Mouse (Mus musculus): ENCODE results near the gene Kcnab1. TPM values are rescaled to one million over a fixed set of nuclear protein-coding genes. Genes with fewer than 3 reads are reported as not detected.
A peak's percentile ranks its signal among the peaks of the same experiment; 100 is the strongest.

The Kcnab1 gene
- total and polyA plus RNA-seq, 2 experiments from 2014 or later = 0.19 to 1.00 TPM

GRCm38 (mm10) chr3:65363438-65363837 lies 254.3 kb downstream of the Kcnab1 start:
- H3K36me3 ChIP-seq (replicated peaks; ENCODE audit: control insufficient read depth, insufficient read depth, low read length) = no peaks in the 10 kb centered on the region
- H3K4me3 ChIP-seq (ENCODE audit: low read depth, low read length) = no peak overlapping the region
- 58% methylated on average over 1 of the region's 1 CpGs for WGBS
- H3K9me3 ChIP-seq (replicated peaks; ENCODE audit: control insufficient read depth, low read length) = no peaks in the 10 kb centered on the region
- no peak overlapping the region for H3K4me2 ChIP-seq (ENCODE audit: low read depth, low read length)
- DNase-seq (ENCODE audit: low spot score) (peak; percentile 57), ATAC-seq (ENCODE audit: insufficient read depth, low read depth) (peak; percentile 33; the same call in 1 of the 2 replicates)
- no peak overlapping the region for H3K9ac ChIP-seq (replicated peaks; ENCODE audit: low read depth, low read length)
- peaks cover 21% of the 10 kb centered on the region for H3K4me1 ChIP-seq (ENCODE audit: control insufficient read depth, insufficient read depth)
- H3K27me3 ChIP-seq (ENCODE audit: control insufficient read depth, insufficient read depth, low read length) = no peaks in the 10 kb centered on the region
- no peak overlapping the region for H3K27ac ChIP-seq (ENCODE audit: low read depth)
- TF ChIP-seq CTCF (IDR thresholded peaks at IDR 0.05; ENCODE audit: low read depth) = no peak
- no peak for TF ChIP-seq EP300 (IDR thresholded peaks at IDR 0.05; ENCODE audit: low read depth)

GRCm38 (mm10) chr3:65365184-65365583 lies 256.0 kb downstream of the Kcnab1 start:
- no peak overlapping the region for H3K27ac ChIP-seq (ENCODE audit: low read depth)
- no peaks in the 10 kb centered on the region for H3K36me3 ChIP-seq (replicated peaks; ENCODE audit: control insufficient read depth, insufficient read depth, low read length)
- H3K9ac ChIP-seq (replicated peaks; ENCODE audit: low read depth, low read length) = no peak overlapping the region
- peaks cover 18% of the 10 kb centered on the region for H3K4me1 ChIP-seq (ENCODE audit: control insufficient read depth, insufficient read depth)
- 67% methylated on average over 6 of the region's 6 CpGs for WGBS
- no peaks in the 10 kb centered on the region for H3K27me3 ChIP-seq (ENCODE audit: control insufficient read depth, insufficient read depth, low read length)
- no peak overlapping the region for H3K4me3 ChIP-seq (ENCODE audit: low read depth, low read length)
- H3K9me3 ChIP-seq (replicated peaks; ENCODE audit: control insufficient read depth, low read length) = no peaks in the 10 kb centered on the region
- TF ChIP-seq CTCF (IDR thresholded peaks at IDR 0.05; ENCODE audit: low read depth) (no peak), EP300 (IDR thresholded peaks at IDR 0.05; ENCODE audit: low read depth) (no peak)
- no peak overlapping the region for H3K4me2 ChIP-seq (ENCODE audit: low read depth, low read length)
- ATAC-seq (ENCODE audit: insufficient read depth, low read depth) = no peak
- no peak for DNase-seq (ENCODE audit: low spot score)

- no peak overlapping the region for H3K4me3 ChIP-seq (ENCODE audit: low read depth, low read length)
- TF ChIP-seq CTCF (IDR thresholded peaks at IDR 0.05; ENCODE audit: low read depth) (no peak), EP300 (IDR thresholded peaks at IDR 0.05; ENCODE audit: low read depth) (no peak)
- H3K36me3 ChIP-seq (replicated peaks; ENCODE audit: control insufficient read depth, insufficient read depth, low read length) = no peaks in the 10 kb centered on the region
- 91% methylated on average over 10 of the region's 10 CpGs for WGBS
- ATAC-seq (ENCODE audit: insufficient read depth, low read depth) (no peak), DNase-seq (ENCODE audit: low spot score) (no peak)
- H3K27me3 ChIP-seq (ENCODE audit: control insufficient read depth, insufficient read depth, low read length) = no peaks in the 10 kb centered on the region
- peaks cover 10% of the 10 kb centered on the region; the same call in 1 of the 2 replicates for H3K4me1 ChIP-seq (ENCODE audit: control insufficient read depth, insufficient read depth)
- no peak overlapping the region for H3K9ac ChIP-seq (replicated peaks; ENCODE audit: low read depth, low read length)
- no peak overlapping the region for H3K27ac ChIP-seq (ENCODE audit: low read depth)
- no peak overlapping the region for H3K4me2 ChIP-seq (ENCODE audit: low read depth, low read length)
- no peaks in the 10 kb centered on the region for H3K9me3 ChIP-seq (replicated peaks; ENCODE audit: control insufficient read depth, low read length)
Measured at GRCm38 (mm10) chr3:65365921-65366710, 256.9 kb downstream of the Kcnab1 start.

- peaks cover 6% of the 10 kb centered on the region; the same call in 1 of the 2 replicates for H3K36me3 ChIP-seq (replicated peaks; ENCODE audit: control insufficient read depth, insufficient read depth, low read length)
- DNase-seq (ENCODE audit: low spot score) (no peak), ATAC-seq (ENCODE audit: insufficient read depth, low read depth) (no peak)
- no peak overlapping the region for H3K4me3 ChIP-seq (ENCODE audit: low read depth, low read length)
- no peak overlapping the region for H3K9ac ChIP-seq (replicated peaks; ENCODE audit: low read depth, low read length)
- H3K27ac ChIP-seq (ENCODE audit: low read depth) = no peak overlapping the region
- H3K4me2 ChIP-seq (ENCODE audit: low read depth, low read length) = no peak overlapping the region
- no peak for TF ChIP-seq EP300 (IDR thresholded peaks at IDR 0.05; ENCODE audit: low read depth)
- TF ChIP-seq CTCF (IDR thresholded peaks at IDR 0.05; ENCODE audit: low read depth) = no peak
- H3K4me1 ChIP-seq (ENCODE audit: control insufficient read depth, insufficient read depth) = 0 out of 2 replicates have a peak, but pooled peaks cover 3% of the 10 kb centered on the region
- no peaks in the 10 kb centered on the region for H3K9me3 ChIP-seq (replicated peaks; ENCODE audit: control insufficient read depth, low read length)
- H3K27me3 ChIP-seq (ENCODE audit: control insufficient read depth, insufficient read depth, low read length) = no peaks in the 10 kb centered on the region
- 49% methylated on average over 4 of the region's 4 CpGs for WGBS
Measured at GRCm38 (mm10) chr3:65367944-65368343, 258.8 kb downstream of the Kcnab1 start.

- Histone ChIP-seq H3K9me3 (replicated peaks; ENCODE audit: control insufficient read depth, low read length) (no peaks in the 10 kb centered on the region), H3K9ac (replicated peaks; ENCODE audit: low read depth, low read length) (no peak overlapping the region), H3K4me1 (ENCODE audit: control insufficient read depth, insufficient read depth) (peaks cover 8% of the 10 kb centered on the region; the same call in 1 of the 2 replicates), H3K4me2 (ENCODE audit: low read depth, low read length) (no peak overlapping the region), H3K36me3 (replicated peaks; ENCODE audit: control insufficient read depth, insufficient read depth, low read length) (peaks cover 18% of the 10 kb centered on the region), H3K4me3 (ENCODE audit: low read depth, low read length) (no peak overlapping the region), H3K27me3 (ENCODE audit: control insufficient read depth, insufficient read depth, low read length) (no peaks in the 10 kb centered on the region), H3K27ac (ENCODE audit: low read depth) (no peak overlapping the region)
- no peak for DNase-seq (ENCODE audit: low spot score)
- no peak for TF ChIP-seq EP300 (IDR thresholded peaks at IDR 0.05; ENCODE audit: low read depth)
- no peak for TF ChIP-seq CTCF (IDR thresholded peaks at IDR 0.05; ENCODE audit: low read depth)
- no peak for ATAC-seq (ENCODE audit: insufficient read depth, low read depth)
- WGBS = 84% methylated on average over 4 of the region's 4 CpGs
Measured at GRCm38 (mm10) chr3:65372552-65372951, 263.4 kb downstream of the Kcnab1 start.
